Mouse (Mus musculus) stomach, postnatal 0 days (tissue): ENCODE measurements around the gene Pxmp2.

Experiments
- CTCF ChIP-seq: IDR thresholded peaks from 2 replicates; pipeline ENCODE4 v1.5.1; 2016; ENCODE audit warnings: antibody characterized with exemption, low read depth, mild to moderate bottlenecking, moderate library complexity
- EP300 ChIP-seq: optimal IDR thresholded peaks from 2 replicates; pipeline ENCODE3; 2016; ENCODE audit warnings: antibody characterized with exemption

DNA sequence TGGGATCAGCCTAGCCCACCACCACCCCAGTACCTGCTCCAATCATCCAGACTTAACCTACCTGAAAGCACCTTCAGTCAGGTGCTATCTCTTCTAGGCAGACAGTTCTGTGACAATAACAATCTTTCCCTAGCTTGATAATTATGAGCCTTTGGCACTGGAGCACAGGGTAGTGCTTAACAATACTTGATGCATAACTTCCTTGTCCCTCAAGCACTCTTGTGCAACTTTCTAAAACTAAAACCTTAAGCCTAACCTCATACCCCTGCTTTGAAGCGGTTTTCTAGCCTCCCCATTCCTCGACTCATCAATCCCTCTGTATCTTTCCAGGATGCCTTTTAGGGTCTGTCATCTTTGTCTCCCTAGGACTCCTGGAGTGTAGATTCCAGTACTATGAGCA is 11.1 kb downstream of the Pxmp2 start:
- TF ChIP-seq EP300 (no peak), CTCF (no peak)
